Mouse (Mus musculus): ENCODE measurements around the gene Tarbp2. TPM values are rescaled to one million over a fixed set of nuclear protein-coding genes. Genes with fewer than 3 reads are reported as not detected.

Tarbp2 gene
- polyA plus RNA-seq, 1 experiment from 2014 or later = 104 TPM

DNA sequence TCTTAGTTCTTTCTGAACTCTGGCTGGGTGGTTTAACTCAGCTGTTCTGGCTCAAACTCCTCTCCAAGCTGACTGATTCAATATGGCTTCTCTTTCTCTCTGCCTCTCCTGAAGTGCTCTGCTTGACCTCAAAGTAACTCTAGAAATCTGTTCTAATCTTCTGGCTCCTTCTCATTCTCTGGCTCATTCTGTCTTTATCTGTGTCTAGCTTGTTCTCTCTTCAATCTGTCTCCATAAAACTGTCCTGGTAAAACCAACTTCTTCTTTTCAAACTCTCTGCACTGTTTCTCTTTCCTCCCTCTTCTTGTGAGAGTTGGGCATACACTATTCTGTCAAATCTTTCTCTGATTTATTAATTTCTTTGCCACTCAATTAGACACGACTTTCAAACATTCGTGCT, 49.9 kb downstream of the Tarbp2 start:
- Histone ChIP-seq H3K9ac (no peak overlapping the region), H3K9me3 (no peaks in the 10 kb centered on the region), H3K4me2 (no peak overlapping the region), H3K27me3 (no peaks in the 10 kb centered on the region), H3K27ac (replicated peaks) (no peak overlapping the region), H3K4me1 (replicated peaks) (no peaks in the 10 kb centered on the region), H3K36me3 (peaks cover 3% of the 10 kb centered on the region; the same call in 1 of the 2 replicates), H3K4me3 (no peak overlapping the region)
- WGBS = 83% methylated on average over 2 of the region's 2 CpGs
- no peak for ATAC-seq (ENCODE audit: low FRiP score, low read depth)

DNA sequence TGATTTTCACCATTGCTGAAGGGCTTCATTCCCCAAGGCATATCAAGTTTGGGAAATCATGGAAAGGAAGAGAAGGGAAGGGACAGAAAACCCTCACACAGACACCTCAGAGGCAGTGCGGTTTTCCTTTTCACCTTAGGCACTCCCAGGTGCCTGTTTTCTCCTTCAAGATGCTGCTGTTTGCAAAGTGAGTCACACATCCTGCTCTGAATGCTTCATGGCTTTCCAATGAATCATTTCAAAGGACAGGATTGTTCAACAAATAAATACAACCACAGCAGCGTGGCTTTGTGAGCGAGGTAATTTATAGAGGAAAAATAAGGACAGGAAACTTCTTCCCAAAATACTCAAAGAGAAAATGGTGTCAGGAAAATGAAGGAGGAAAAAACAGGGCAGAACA, 54.1 kb downstream of the Tarbp2 start:
- 75% methylated on average over 3 of the region's 3 CpGs for WGBS
- no peak for ATAC-seq (ENCODE audit: low FRiP score, low read depth)

More for the DNA sequence above, 54.1 kb downstream of the Tarbp2 start:
- H3K36me3 ChIP-seq = no peaks in the 10 kb centered on the region
- no peak overlapping the region for H3K9ac ChIP-seq
- H3K4me3 ChIP-seq = no peak overlapping the region
- no peaks in the 10 kb centered on the region for H3K4me1 ChIP-seq (replicated peaks)
- H3K9me3 ChIP-seq = no peaks in the 10 kb centered on the region
- no peak overlapping the region; the same call in 1 of the 2 replicates for H3K27ac ChIP-seq (replicated peaks)
- H3K4me2 ChIP-seq = no peak overlapping the region
- no peaks in the 10 kb centered on the region for H3K27me3 ChIP-seq

Other genes starting within 250 kb of the Tarbp2 start
- 0.06 and 0.07 TPM in 2 replicates for gene Gm9918, start 247.6 kb upstream of the Tarbp2 start, polyA plus RNA-seq (2015; fragmentation: Nextera tagmentation; extraction: Ambion mirVana)
- 59.7 and 63.5 TPM in 2 replicates for gene Mfsd5, start 238.7 kb upstream of the Tarbp2 start, polyA plus RNA-seq (2015; fragmentation: Nextera tagmentation; extraction: Ambion mirVana)
- gene Espl1, start 221.9 kb upstream of the Tarbp2 start, polyA plus RNA-seq (2015; fragmentation: Nextera tagmentation; extraction: Ambion mirVana) = 4.4 and 6.7 TPM in 2 replicates
- 460 and 473 TPM in 2 replicates for gene Pfdn5, start 192.1 kb upstream of the Tarbp2 start, polyA plus RNA-seq (2015; fragmentation: Nextera tagmentation; extraction: Ambion mirVana)
- 92.6 and 94.2 TPM in 2 replicates for gene Myg1, start 186.5 kb upstream of the Tarbp2 start, polyA plus RNA-seq (2015; fragmentation: Nextera tagmentation; extraction: Ambion mirVana)
- gene Aaas, start 167.4 kb upstream of the Tarbp2 start, polyA plus RNA-seq (2015; fragmentation: Nextera tagmentation; extraction: Ambion mirVana) = 36.8 and 37.9 TPM in 2 replicates
- 0.57 and 0.71 TPM in 2 replicates for gene Sp7, start 151.0 kb upstream of the Tarbp2 start, polyA plus RNA-seq (2015; fragmentation: Nextera tagmentation; extraction: Ambion mirVana)
- 3.4 and 4.0 TPM in 2 replicates for gene Sp1, start 112.0 kb upstream of the Tarbp2 start, polyA plus RNA-seq (2015; fragmentation: Nextera tagmentation; extraction: Ambion mirVana)
- gene Amhr2, start 72.8 kb upstream of the Tarbp2 start, polyA plus RNA-seq (2015; fragmentation: Nextera tagmentation; extraction: Ambion mirVana) = 0.21 and 0.52 TPM in 2 replicates
- gene Prr13, start 59.2 kb upstream of the Tarbp2 start, polyA plus RNA-seq (2015; fragmentation: Nextera tagmentation; extraction: Ambion mirVana) = 88.7 and 98.5 TPM in 2 replicates
- 124 and 126 TPM in 2 replicates for gene Pcbp2, start 47.7 kb upstream of the Tarbp2 start, polyA plus RNA-seq (2015; fragmentation: Nextera tagmentation; extraction: Ambion mirVana)
- 9.5 and 14.8 TPM in 2 replicates for gene Gm10337, start 14.5 kb upstream of the Tarbp2 start, polyA plus RNA-seq (2015; fragmentation: Nextera tagmentation; extraction: Ambion mirVana)
- gene Map3k12, start 1.1 kb upstream of the Tarbp2 start, polyA plus RNA-seq (2015; fragmentation: Nextera tagmentation; extraction: Ambion mirVana) = 55.7 and 58.3 TPM in 2 replicates
- 4.8 and 5.3 TPM in 2 replicates for gene Npff, start 6.8 kb downstream of the Tarbp2 start, polyA plus RNA-seq (2015; fragmentation: Nextera tagmentation; extraction: Ambion mirVana)
- gene Gm28047, start 106.9 kb downstream of the Tarbp2 start, polyA plus RNA-seq (2015; fragmentation: Nextera tagmentation; extraction: Ambion mirVana) = not detected in 2 replicates
- gene Atf7, start 107.3 kb downstream of the Tarbp2 start, polyA plus RNA-seq (2015; fragmentation: Nextera tagmentation; extraction: Ambion mirVana) = 19.4 and 19.8 TPM in 2 replicates
- gene Atp5g2, start 154.2 kb downstream of the Tarbp2 start, polyA plus RNA-seq (2015; fragmentation: Nextera tagmentation; extraction: Ambion mirVana) = 44.4 and 51.0 TPM in 2 replicates
- 40.3 and 43.3 TPM in 2 replicates for gene Calcoco1, start 204.0 kb downstream of the Tarbp2 start, polyA plus RNA-seq (2015; fragmentation: Nextera tagmentation; extraction: Ambion mirVana)

Data from hindbrain, embryonic 15.5 days (tissue).